Mouse (Mus musculus): Measurements from ENCODE around the gene Fbxo24. TPM values are rescaled to one million over a fixed set of nuclear protein-coding genes. Genes with fewer than 3 reads are reported as not detected.

The Fbxo24 gene
- polyA plus RNA-seq, 1 experiment from 2014 or later = 0.25 TPM

- H3K27ac ChIP-seq (replicated peaks) = no peak overlapping the region; the same call in 1 of the 2 replicates
- no peaks in the 10 kb centered on the region for H3K27me3 ChIP-seq
- no peaks in the 10 kb centered on the region for H3K9me3 ChIP-seq (replicated peaks)
- H3K4me3 ChIP-seq (replicated peaks) = peak overlapping the region; percentile 72
- H3K4me2 ChIP-seq (replicated peaks) = peak overlapping the region; percentile 92
- 48% methylated on average over 9 of the region's 9 CpGs for WGBS
- H3K36me3 ChIP-seq = peaks cover 11% of the 10 kb centered on the region; the same call in 1 of the 2 replicates
- H3K9ac ChIP-seq = peak overlapping the region; percentile 94
- peaks cover 23% of the 10 kb centered on the region for H3K4me1 ChIP-seq
- ATAC-seq (ENCODE audit: insufficient number of reproducible peaks, low FRiP score, low TSS enrichment, low read depth) = no peak
Measured at GRCm38 (mm10) chr5:137599600-137599999, 29.2 kb downstream of the Fbxo24 start.

DNA sequence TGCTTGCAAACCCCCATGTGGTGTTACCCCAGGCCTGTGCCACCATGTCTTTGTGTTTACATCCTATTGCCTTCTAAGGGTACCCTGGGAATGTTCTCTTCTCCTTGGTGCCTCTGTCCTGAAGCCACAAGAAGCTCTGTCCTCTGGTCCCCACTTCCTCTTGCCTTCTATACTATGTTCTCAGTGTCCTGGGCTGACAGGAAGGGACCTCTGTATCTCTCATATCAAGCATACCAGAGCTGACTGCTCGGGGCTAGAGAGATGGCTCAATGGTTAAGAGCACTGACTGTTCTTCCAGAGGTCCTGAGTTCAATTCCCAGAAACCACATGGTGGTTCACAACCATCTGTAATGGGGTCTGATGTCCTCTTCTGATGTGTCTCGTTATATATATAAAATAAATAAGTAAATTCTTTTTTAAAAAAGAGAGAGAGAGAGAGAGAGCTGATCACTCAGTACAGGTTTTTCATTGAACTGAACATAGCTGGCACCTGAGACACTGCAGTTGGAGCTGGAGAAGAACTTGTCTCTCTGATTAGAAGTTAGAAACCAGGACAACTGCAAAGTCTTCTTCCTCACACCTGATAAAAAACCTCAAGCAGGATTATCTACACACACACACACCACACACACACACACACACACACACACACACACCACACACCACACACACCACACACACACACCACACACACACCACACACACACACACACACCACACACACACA, 30.5 kb downstream of the Fbxo24 start:
- Histone ChIP-seq H3K27ac (replicated peaks) (no peak overlapping the region), H3K4me3 (replicated peaks) (no peak overlapping the region), H3K9ac (no peak overlapping the region), H3K9me3 (replicated peaks) (no peaks in the 10 kb centered on the region), H3K27me3 (no peaks in the 10 kb centered on the region), H3K4me2 (replicated peaks) (no peak overlapping the region), H3K36me3 (peaks cover 8% of the 10 kb centered on the region; the same call in 1 of the 2 replicates), H3K4me1 (peaks cover 20% of the 10 kb centered on the region)
- no peak for ATAC-seq (ENCODE audit: insufficient number of reproducible peaks, low FRiP score, low TSS enrichment, low read depth)
- 78% methylated on average over 2 of the region's 2 CpGs for WGBS

DNA sequence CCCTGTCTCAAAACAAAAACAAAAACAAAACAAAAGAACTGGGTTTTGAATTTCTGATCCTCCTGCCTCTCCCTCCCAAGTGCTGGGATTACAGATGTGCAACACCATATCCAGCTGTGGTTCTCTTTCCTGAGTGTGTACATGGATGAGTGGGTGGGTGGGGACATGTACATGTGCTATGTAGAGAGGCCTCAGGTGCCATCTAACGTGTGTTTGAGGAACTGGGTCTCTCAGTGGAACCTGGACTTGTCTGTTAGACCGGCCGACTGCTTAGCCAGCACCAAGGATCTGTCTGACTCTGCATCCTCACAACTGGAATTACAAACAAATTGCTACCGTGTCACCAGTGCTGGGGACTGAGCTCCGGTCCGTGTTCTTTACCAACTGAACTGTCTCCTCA, 31.2 kb downstream of the Fbxo24 start:
- Histone ChIP-seq H3K4me1 (peaks cover 15% of the 10 kb centered on the region), H3K4me2 (replicated peaks) (no peak overlapping the region), H3K36me3 (peaks cover 8% of the 10 kb centered on the region; the same call in 1 of the 2 replicates), H3K27ac (replicated peaks) (no peak overlapping the region), H3K9me3 (replicated peaks) (no peaks in the 10 kb centered on the region), H3K4me3 (replicated peaks) (no peak overlapping the region), H3K27me3 (no peaks in the 10 kb centered on the region), H3K9ac (no peak overlapping the region)
- no peak for ATAC-seq (ENCODE audit: insufficient number of reproducible peaks, low FRiP score, low TSS enrichment, low read depth)
- 91% methylated on average over 6 of the region's 6 CpGs for WGBS

- Histone ChIP-seq H3K27ac (replicated peaks) (0 out of 2 replicates have a peak overlapping the region, but pooled peaks have one; percentile 34), H3K27me3 (no peaks in the 10 kb centered on the region), H3K9ac (no peak overlapping the region), H3K36me3 (peaks cover 8% of the 10 kb centered on the region; the same call in 1 of the 2 replicates), H3K4me3 (replicated peaks) (0 out of 2 replicates have a peak overlapping the region, but pooled peaks have one; percentile 7), H3K4me1 (peaks cover 11% of the 10 kb centered on the region), H3K4me2 (replicated peaks) (peak overlapping the region; percentile 24; the same call in 1 of the 2 replicates), H3K9me3 (replicated peaks) (no peaks in the 10 kb centered on the region)
- no peak for ATAC-seq (ENCODE audit: insufficient number of reproducible peaks, low FRiP score, low TSS enrichment, low read depth)
- 32% methylated on average over 30 of the region's 30 CpGs for WGBS
Measured at GRCm38 (mm10) chr5:137596601-137597261, 32.1 kb downstream of the Fbxo24 start.

GRCm38 (mm10) chr5:137595921-137596320, 32.9 kb downstream of the Fbxo24 start:
- no peak overlapping the region for H3K9ac ChIP-seq
- no peak overlapping the region for H3K4me2 ChIP-seq (replicated peaks)
- no peak overlapping the region for H3K27ac ChIP-seq (replicated peaks)
- ATAC-seq (ENCODE audit: insufficient number of reproducible peaks, low FRiP score, low TSS enrichment, low read depth) = no peak
- 82% methylated on average over 7 of the region's 7 CpGs for WGBS
- H3K4me3 ChIP-seq (replicated peaks) = no peak overlapping the region
- H3K4me1 ChIP-seq = peaks cover 11% of the 10 kb centered on the region
- H3K9me3 ChIP-seq (replicated peaks) = no peaks in the 10 kb centered on the region
- no peaks in the 10 kb centered on the region for H3K27me3 ChIP-seq
- H3K36me3 ChIP-seq = peaks cover 8% of the 10 kb centered on the region; the same call in 1 of the 2 replicates

DNA sequence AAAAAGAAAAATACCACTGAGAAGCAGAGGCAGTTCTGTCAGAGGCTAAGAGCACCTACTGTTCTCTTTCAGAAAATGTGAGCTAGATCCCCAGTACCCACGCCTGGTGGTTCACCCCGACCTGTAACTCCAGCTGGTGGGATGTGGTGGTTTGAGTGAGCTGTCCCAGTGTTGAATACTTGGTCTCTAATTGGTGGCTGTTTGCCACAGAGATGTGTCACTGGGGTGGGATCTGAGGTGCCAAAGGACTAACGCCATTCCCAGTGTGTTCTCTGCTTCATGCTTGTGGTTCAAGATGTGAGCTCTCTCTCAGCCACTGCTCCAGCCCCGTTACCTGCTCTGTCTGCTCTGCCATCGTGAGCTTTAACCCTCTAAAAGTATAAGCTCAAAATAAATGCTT, 38.3 kb downstream of the Fbxo24 start:
- WGBS = 75% methylated on average over 5 of the region's 5 CpGs
- no peak overlapping the region for H3K9ac ChIP-seq
- H3K36me3 ChIP-seq = no peaks in the 10 kb centered on the region
- no peak for ATAC-seq (ENCODE audit: insufficient number of reproducible peaks, low FRiP score, low TSS enrichment, low read depth)
- H3K4me1 ChIP-seq = no peaks in the 10 kb centered on the region
- H3K9me3 ChIP-seq (replicated peaks) = no peaks in the 10 kb centered on the region
- H3K4me2 ChIP-seq (replicated peaks) = no peak overlapping the region
- H3K27me3 ChIP-seq = no peaks in the 10 kb centered on the region
- H3K27ac ChIP-seq (replicated peaks) = no peak overlapping the region
- no peak overlapping the region for H3K4me3 ChIP-seq (replicated peaks)

DNA sequence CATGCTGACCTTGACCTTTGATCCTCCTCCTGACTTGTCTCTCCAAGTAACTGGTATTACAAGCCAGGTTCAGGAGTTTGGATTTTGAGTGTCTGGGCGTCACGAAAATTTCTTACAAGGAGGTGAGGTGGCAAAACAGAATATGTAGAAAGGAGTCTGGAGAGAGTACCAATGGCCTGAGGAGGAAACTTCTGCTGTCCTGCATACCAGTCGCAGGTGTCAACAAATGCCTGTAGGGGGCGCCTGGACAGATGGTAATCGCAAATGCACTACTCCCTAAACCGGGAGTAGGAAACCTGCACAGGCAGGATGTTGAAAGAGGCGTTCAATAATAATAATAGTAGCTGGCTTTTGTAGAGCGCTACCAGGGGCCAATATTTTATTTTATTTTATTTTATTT, 43.8 kb downstream of the Fbxo24 start:
- Histone ChIP-seq H3K27me3 (no peaks in the 10 kb centered on the region; the same call in 1 of the 2 replicates), H3K9ac (no peak overlapping the region), H3K4me2 (replicated peaks) (no peak overlapping the region), H3K4me3 (replicated peaks) (no peak overlapping the region), H3K4me1 (peaks cover 21% of the 10 kb centered on the region), H3K9me3 (replicated peaks) (no peaks in the 10 kb centered on the region), H3K27ac (replicated peaks) (no peak overlapping the region), H3K36me3 (no peaks in the 10 kb centered on the region)
- 28% methylated on average over 8 of the region's 8 CpGs for WGBS
- ATAC-seq (ENCODE audit: insufficient number of reproducible peaks, low FRiP score, low TSS enrichment, low read depth) = no peak

DNA sequence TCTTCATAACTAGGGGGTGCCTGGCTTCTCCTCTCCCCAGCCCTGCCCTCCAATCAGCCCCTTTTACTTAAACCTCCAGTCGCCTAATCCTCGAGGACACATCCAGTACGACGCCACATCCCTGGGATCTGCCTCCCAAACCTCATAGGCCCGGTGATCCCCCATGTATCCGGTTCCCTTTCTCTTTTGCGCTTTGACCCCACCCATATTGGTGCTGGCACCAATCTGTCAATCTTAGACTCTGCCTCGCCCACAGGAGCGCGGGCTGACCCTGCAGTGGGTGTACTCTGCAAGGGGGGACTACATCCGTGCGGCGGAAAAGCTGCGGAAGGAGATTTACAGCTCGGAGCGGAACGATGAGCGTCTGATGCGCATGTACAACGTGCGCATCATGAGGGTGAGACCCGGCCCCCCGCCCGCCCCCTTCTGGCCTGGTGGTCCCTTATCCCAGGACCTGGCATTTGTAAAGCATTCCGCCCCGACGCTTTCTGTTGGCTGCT, 45.1 kb downstream of the Fbxo24 start:
- H3K27me3 ChIP-seq = no peaks in the 10 kb centered on the region; the same call in 1 of the 2 replicates
- H3K4me3 ChIP-seq (replicated peaks) = peak overlapping the region; percentile 40
- ATAC-seq (ENCODE audit: insufficient number of reproducible peaks, low FRiP score, low TSS enrichment, low read depth) = peak; percentile 77
- no peaks in the 10 kb centered on the region for H3K36me3 ChIP-seq
- H3K4me1 ChIP-seq = peaks cover 21% of the 10 kb centered on the region
- H3K27ac ChIP-seq (replicated peaks) = peak overlapping the region; percentile 76
- peak overlapping the region; percentile 57 for H3K4me2 ChIP-seq (replicated peaks)
- WGBS = 10% methylated on average over 27 of the region's 27 CpGs
- H3K9me3 ChIP-seq (replicated peaks) = no peaks in the 10 kb centered on the region
- peak overlapping the region; percentile 10; the same call in 1 of the 2 replicates for H3K9ac ChIP-seq

DNA sequence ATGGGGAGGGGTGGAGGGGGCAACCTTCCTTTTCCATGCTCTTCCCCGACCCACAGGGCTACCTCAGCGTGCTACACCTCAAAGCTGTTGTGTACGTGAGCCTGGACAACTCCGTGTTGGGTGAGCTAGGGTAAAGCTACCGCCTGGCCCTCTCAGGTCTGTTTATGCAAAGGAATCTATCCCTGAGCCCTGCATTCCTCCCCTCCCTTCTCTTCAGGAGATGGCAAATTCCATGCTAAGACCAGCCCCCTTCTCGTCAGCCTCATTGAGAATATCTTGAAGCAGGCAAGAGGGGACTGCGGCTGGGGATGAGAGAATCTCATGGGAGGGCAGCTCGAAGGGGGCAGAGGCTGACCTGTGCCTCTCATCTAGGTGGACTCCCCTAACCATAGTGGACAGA, 46.1 kb downstream of the Fbxo24 start:
- H3K27ac ChIP-seq (replicated peaks) = no peak overlapping the region
- no peak overlapping the region for H3K9ac ChIP-seq
- H3K4me2 ChIP-seq (replicated peaks) = peak overlapping the region; percentile 57; the same call in 1 of the 2 replicates
- no peak for ATAC-seq (ENCODE audit: insufficient number of reproducible peaks, low FRiP score, low TSS enrichment, low read depth)
- 28% methylated on average over 8 of the region's 8 CpGs for WGBS
- peaks cover 21% of the 10 kb centered on the region for H3K4me1 ChIP-seq
- H3K9me3 ChIP-seq (replicated peaks) = no peaks in the 10 kb centered on the region
- peak overlapping the region; percentile 40 for H3K4me3 ChIP-seq (replicated peaks)
- H3K27me3 ChIP-seq = no peaks in the 10 kb centered on the region; the same call in 1 of the 2 replicates
- no peaks in the 10 kb centered on the region for H3K36me3 ChIP-seq

GRCm38 (mm10) chr5:137580246-137580645, 48.6 kb downstream of the Fbxo24 start:
- peaks cover 21% of the 10 kb centered on the region for H3K4me1 ChIP-seq
- 74% methylated on average over 6 of the region's 6 CpGs for WGBS
- no peaks in the 10 kb centered on the region for H3K36me3 ChIP-seq
- no peak overlapping the region for H3K9ac ChIP-seq
- no peak overlapping the region for H3K4me3 ChIP-seq (replicated peaks)
- ATAC-seq (ENCODE audit: insufficient number of reproducible peaks, low FRiP score, low TSS enrichment, low read depth) = no peak
- no peak overlapping the region for H3K4me2 ChIP-seq (replicated peaks)
- no peaks in the 10 kb centered on the region for H3K9me3 ChIP-seq (replicated peaks)
- no peaks in the 10 kb centered on the region; the same call in 1 of the 2 replicates for H3K27me3 ChIP-seq
- no peak overlapping the region for H3K27ac ChIP-seq (replicated peaks)

GRCm38 (mm10) chr5:137574470-137574901, 54.3 kb downstream of the Fbxo24 start:
- Histone ChIP-seq H3K4me3 (replicated peaks) (peak overlapping the region; percentile 13; the same call in 1 of the 2 replicates), H3K36me3 (no peaks in the 10 kb centered on the region), H3K27ac (replicated peaks) (no peak overlapping the region), H3K9me3 (replicated peaks) (no peaks in the 10 kb centered on the region), H3K4me2 (replicated peaks) (peak overlapping the region; percentile 43), H3K27me3 (peaks cover 10% of the 10 kb centered on the region), H3K9ac (no peak overlapping the region), H3K4me1 (0 out of 2 replicates have a peak, but pooled peaks cover 11% of the 10 kb centered on the region)
- ATAC-seq (ENCODE audit: insufficient number of reproducible peaks, low FRiP score, low TSS enrichment, low read depth) = no peak
- 7% methylated on average over 27 of the region's 27 CpGs for WGBS
